8 mouse cellular contexts compared by ENCODE assay signal in the genomic region with DNA sequence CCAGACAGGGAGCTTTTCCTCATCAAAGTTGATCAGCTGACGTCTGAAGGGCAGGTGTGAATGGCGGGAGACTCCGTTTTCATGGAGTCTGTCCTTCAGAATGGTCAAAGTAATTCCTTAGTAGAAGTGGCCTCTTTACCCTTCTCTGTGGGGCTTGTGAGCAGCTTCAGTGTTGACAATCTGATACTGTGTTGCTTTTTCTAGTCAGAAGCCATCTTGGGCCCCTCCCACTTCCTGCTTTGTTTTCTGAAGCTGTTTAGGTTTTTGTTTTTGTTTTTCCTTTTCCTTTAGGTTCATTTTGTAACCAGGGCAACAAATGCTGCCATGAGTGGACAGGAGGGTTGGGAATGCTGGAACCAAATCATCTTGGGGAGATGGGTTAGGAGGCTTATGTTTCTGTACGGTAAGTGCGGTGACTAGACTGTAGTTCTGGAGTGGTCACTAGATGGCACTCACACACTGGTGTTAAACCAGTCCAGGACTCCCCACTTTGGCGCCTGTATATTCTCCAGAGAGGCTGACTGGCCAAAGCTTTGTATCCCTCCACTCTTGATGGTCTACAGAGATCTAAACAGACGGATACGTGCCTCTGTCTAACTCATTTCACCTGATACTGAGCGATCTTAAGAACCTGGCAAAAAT. TPM values are rescaled to one million over a fixed set of nuclear protein-coding genes. Genes with fewer than 3 reads are reported as not detected.
DNase-seq lines count a peak whose midpoint lies in the region; ATAC-seq lines count a peak whose summit lies in the region.

No protein-coding gene starts in this region.

- no peak overlapping the region for H3K4me3 ChIP-seq in forebrain, embryonic 10.5 days
- H3K4me3 ChIP-seq in heart, embryonic 16.5 days (ENCODE audit: low read length), result peak overlapping the region; percentile 42
- 0 out of 2 replicates have a peak overlapping the region, but pooled peaks have one; percentile 26 for H3K4me3 ChIP-seq in liver, embryonic 13.5 days (replicated peaks)
- peak overlapping the region; percentile 34 for H3K4me3 ChIP-seq in stomach, embryonic 16.5 days (replicated peaks; ENCODE audit: low read length)

- H3K36me3 ChIP-seq in forebrain, embryonic 10.5 days (replicated peaks), result no peaks in the 10 kb centered on the region
- 0 out of 2 replicates have a peak, but pooled peaks cover 2% of the 10 kb centered on the region for H3K36me3 ChIP-seq in heart, embryonic 16.5 days (ENCODE audit: control insufficient read depth, insufficient read depth)
- no peaks in the 10 kb centered on the region for H3K36me3 ChIP-seq in liver, embryonic 13.5 days
- H3K36me3 ChIP-seq in stomach, embryonic 16.5 days (ENCODE audit: control insufficient read depth, insufficient read depth, low read length), result no peaks in the 10 kb centered on the region

- peak; percentile 56 to 64 for DNase-seq in CD8-positive naive resting alpha-beta T cell, adult 2 months (ENCODE audit: low read depth in 2 of 2, low spot score in 2 of 2)
- DNase-seq in c-Kit-positive CD71-negative TER-119-negative erythroid progenitor cells, embryonic 14.5 days (ENCODE audit: low read depth), result peak; percentile 59
- peak; percentile 81 for DNase-seq in forebrain, embryonic 10.5 days (ENCODE audit: extremely low spot score, low spot score)
- peak; percentile 76 to 89 for DNase-seq in kidney, postnatal 25 days
- DNase-seq in liver, embryonic 13.5 days, result peak; percentile 42
- DNase-seq in neural tube, embryonic 10.5 days (ENCODE audit: extremely low spot score, low spot score), result peak; percentile 79

- WGBS in forebrain, embryonic 10.5 days, result 26% methylated on average over 9 of the region's 9 CpGs
- WGBS in heart, embryonic 16.5 days, result 20% methylated on average over 9 of the region's 9 CpGs
- WGBS in liver, embryonic 13.5 days (ENCODE audit: insufficient replicate concordance), result 22% methylated on average over 9 of the region's 9 CpGs
- WGBS in stomach, embryonic 16.5 days, result 18% methylated on average over 9 of the region's 9 CpGs

- peak overlapping the region; percentile 81 for H3K27ac ChIP-seq in forebrain, embryonic 10.5 days
- no peak overlapping the region for H3K27ac ChIP-seq in heart, embryonic 16.5 days (ENCODE audit: low read length)
- H3K27ac ChIP-seq in liver, embryonic 13.5 days, result no peak overlapping the region
- H3K27ac ChIP-seq in stomach, embryonic 16.5 days (ENCODE audit: low read length), result no peak overlapping the region

- H3K9ac ChIP-seq in heart, embryonic 16.5 days (ENCODE audit: low read length), result no peak overlapping the region
- no peak overlapping the region for H3K9ac ChIP-seq in liver, embryonic 13.5 days
- H3K9ac ChIP-seq in stomach, embryonic 16.5 days (ENCODE audit: low read length), result no peak overlapping the region

- H3K4me1 ChIP-seq in forebrain, embryonic 10.5 days, result peaks cover 54% of the 10 kb centered on the region
- no peaks in the 10 kb centered on the region for H3K4me1 ChIP-seq in heart, embryonic 16.5 days (ENCODE audit: control insufficient read depth, insufficient read depth, low read length)
- peaks cover 13% of the 10 kb centered on the region for H3K4me1 ChIP-seq in liver, embryonic 13.5 days (replicated peaks)
- no peaks in the 10 kb centered on the region for H3K4me1 ChIP-seq in stomach, embryonic 16.5 days (ENCODE audit: control insufficient read depth, insufficient read depth, low read length)

- H3K27me3 ChIP-seq in forebrain, embryonic 10.5 days (ENCODE audit: poor library complexity, severe bottlenecking), result peaks cover 49% of the 10 kb centered on the region
- H3K27me3 ChIP-seq in heart, embryonic 16.5 days (ENCODE audit: control insufficient read depth, insufficient read depth, low read length), result peaks cover 26% of the 10 kb centered on the region
- peaks cover 30% of the 10 kb centered on the region for H3K27me3 ChIP-seq in liver, embryonic 13.5 days
- peaks cover 19% of the 10 kb centered on the region for H3K27me3 ChIP-seq in stomach, embryonic 16.5 days (ENCODE audit: control insufficient read depth, insufficient read depth, low read length)

- peaks cover 8% of the 10 kb centered on the region for H3K9me3 ChIP-seq in forebrain, embryonic 10.5 days
- no peaks in the 10 kb centered on the region; the same call in 1 of the 2 replicates for H3K9me3 ChIP-seq in heart, embryonic 16.5 days (replicated peaks; ENCODE audit: control insufficient read depth, low read length)
- H3K9me3 ChIP-seq in liver, embryonic 13.5 days (replicated peaks), result no peaks in the 10 kb centered on the region
- H3K9me3 ChIP-seq in stomach, embryonic 16.5 days (replicated peaks; ENCODE audit: control insufficient read depth, low read length), result peaks cover 4% of the 10 kb centered on the region; the same call in 1 of the 2 replicates

- ATAC-seq in heart, embryonic 16.5 days (replicated peaks; ENCODE audit: extremely low read depth, insufficient read depth, low FRiP score), result peak; percentile 75; the same call in 1 of the 2 replicates
- peak; percentile 72 for ATAC-seq in liver, embryonic 13.5 days (ENCODE audit: low read depth)
- peak; percentile 79 for ATAC-seq in stomach, embryonic 16.5 days (ENCODE audit: insufficient read depth, low FRiP score)

- H3K4me2 ChIP-seq in heart, embryonic 16.5 days (ENCODE audit: low read depth, low read length), result peak overlapping the region; percentile 58
- H3K4me2 ChIP-seq in liver, embryonic 13.5 days, result peak overlapping the region; percentile 46
- peak overlapping the region; percentile 36 for H3K4me2 ChIP-seq in stomach, embryonic 16.5 days (ENCODE audit: low read depth, low read length)

RNA-seq across cellular contexts. Expression of gene Clybl, which starts 42.1 kb away (rescaled TPM):
- 29.1 and 35.3 TPM in 2 replicates for polyA plus RNA-seq in forebrain, embryonic 10.5 days (2016; fragmentation: Nextera tagmentation; extraction: Ambion mirVana)
- 90.2 and 91.9 TPM in 2 replicates for polyA plus RNA-seq in heart, embryonic 16.5 days (2015; fragmentation: Nextera tagmentation; extraction: Ambion mirVana)
- 26.2 and 30.3 TPM in 2 replicates for polyA plus RNA-seq in liver, embryonic 13.5 days (2015; fragmentation: Nextera tagmentation; extraction: Ambion mirVana)
- 25.8 and 30.6 TPM in 2 replicates for polyA plus RNA-seq in stomach, embryonic 16.5 days (2015; fragmentation: Nextera tagmentation; extraction: Ambion mirVana)
